Mouse (Mus musculus): ENCODE data around the gene Hcrt.

The Hcrt gene

DNA sequence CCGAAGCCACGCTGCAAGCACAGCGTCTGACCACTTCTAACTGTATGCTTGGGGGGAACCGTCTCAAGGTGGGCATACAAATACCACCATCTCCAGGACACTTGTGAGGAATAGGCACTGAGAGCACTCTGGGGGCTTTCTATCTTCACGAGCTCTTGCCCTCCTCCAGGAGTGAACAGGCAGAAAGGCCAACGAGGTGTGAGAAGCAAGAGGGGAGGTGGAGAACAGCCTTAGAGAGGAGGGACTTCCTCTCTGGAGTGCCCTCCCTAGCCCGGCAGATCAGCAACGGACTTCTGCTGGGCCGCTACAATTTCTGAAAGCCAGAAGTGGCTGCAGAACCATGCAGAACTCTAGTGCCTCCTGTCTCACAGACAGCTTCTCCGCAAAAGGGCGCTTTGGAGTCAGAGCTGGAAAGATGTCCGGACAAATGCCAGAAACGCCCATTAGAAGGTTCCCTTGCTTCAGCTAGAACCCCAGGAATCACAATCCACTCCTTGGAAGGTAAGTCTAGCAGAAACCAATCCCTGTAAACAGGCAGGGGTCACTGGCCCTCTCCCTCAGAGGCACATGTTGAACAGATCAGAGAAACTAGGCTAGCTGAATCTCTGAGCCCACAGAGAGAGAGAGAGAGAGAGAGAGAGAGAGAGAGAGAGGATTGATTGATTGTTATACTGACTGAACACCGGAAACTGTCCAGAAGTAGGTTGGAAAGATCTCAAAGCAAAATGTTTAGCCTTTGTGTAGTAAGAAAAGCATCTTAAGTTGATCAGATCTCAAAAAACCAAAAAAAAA is 26.6 kb downstream of the Hcrt start:
- peak; percentile 62 for DNase-seq (ENCODE audit: low read depth)

DNA sequence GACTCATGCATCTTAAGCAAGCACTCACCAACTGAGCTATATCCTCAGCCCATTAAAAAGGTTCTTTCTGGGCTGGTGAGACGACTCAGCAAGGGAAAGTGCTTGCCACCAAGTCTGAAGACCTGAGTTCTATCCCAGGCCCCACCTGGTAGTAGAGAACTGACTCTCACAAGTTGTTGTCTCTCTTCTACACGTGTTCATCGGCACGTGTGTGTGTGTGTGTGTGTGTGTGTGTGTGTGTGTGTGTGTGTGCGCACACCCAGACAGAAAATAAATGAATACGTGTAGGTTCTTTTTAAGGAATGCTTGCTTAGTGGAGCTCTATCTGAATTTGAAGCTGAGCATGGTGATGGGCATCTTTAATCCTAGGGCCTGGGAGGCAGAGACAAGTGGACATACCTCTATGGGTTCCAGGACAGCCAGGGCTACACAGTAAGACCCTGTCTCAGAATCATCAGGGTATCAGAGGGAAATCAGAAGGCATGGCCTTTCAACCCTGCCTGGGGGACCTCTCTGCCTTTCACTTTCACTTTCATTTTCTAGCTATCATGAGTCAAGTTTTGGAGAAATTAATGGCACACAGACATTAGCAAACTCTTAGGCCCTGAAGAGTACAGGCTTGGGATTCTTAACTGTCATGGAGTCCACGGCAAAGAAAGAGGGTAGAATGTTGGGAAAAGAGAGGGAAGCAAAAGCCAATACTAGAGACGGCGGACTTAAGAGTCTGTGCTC is 27.4 kb downstream of the Hcrt start:
- peak; percentile 83 for DNase-seq (ENCODE audit: low read depth)

DNA sequence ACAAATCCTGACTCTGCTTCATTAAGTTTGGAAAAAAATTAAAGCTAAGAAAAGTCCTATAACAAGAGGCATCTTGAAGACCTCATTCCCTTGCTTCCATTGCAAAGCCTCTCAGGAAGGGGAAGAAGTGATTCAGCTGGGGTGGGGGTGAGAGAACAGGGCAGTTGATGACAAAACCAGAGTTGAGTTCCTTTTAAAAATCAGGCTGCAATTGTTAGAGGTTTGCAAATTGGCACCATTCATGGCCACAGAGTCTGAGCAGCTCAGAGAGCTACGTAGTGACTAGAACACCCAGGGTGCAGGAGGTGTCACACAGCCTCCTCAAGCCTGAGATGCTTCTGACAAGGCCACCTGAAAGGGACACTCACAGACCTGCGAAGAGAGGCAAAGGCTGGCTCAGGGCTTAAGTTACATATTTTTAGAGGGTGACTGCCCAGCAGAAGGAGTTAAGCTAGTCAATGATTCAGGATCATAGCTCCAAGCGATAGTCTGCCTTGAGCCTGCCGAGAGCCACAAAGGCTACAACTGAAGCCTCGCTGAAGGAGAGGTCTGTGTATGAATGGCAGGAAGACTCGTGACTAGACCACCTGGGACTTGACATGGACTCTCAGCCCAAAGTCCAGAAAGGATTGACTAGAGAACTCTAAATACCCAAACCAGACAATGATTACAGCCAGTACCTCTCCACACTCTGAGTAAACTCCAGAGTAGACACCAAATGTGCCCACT is 32.1 kb downstream of the Hcrt start:
- DNase-seq (ENCODE audit: low read depth) = no peak

DNA sequence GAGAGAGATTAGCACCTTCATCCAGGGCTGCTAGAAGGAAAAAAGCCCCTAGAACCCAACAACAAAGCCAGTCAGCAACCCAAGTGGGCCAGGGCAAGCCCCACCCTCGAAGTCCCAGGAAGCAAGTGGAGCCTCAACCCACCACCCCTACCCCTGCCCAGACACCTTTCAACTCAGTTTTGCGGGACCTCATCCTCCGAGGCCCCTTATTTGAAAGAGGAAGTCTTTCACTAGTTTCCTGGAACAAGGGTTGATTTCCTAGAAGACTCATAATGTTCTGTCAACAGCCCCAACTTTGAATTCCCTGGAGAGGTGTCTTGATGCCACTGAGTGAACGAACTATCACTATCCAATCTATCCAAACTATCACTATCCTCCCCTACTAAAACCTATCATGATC is 32.8 kb downstream of the Hcrt start:
- DNase-seq (ENCODE audit: low read depth) = peak; percentile 39

DNA sequence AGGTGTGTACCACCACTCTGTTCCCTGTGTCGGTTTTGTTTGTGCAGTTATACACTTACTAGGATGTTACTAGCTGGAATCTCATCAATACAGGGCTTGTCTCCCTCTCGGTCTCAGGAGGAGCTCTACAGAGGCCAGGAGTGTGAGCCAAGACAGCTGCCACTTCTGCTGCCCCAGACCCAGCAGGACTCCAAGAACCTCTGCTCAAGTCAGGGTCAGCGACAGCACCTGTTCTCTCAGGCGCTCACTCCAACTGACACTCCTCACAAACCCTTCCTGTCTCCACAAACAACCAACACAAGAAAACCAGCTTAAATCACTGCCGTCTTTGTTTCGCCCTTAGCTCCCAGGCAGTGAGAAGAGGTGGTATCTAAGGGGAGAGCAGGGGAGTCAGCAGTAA is 34.1 kb downstream of the Hcrt start:
- DNase-seq (ENCODE audit: low read depth) = no peak

DNA sequence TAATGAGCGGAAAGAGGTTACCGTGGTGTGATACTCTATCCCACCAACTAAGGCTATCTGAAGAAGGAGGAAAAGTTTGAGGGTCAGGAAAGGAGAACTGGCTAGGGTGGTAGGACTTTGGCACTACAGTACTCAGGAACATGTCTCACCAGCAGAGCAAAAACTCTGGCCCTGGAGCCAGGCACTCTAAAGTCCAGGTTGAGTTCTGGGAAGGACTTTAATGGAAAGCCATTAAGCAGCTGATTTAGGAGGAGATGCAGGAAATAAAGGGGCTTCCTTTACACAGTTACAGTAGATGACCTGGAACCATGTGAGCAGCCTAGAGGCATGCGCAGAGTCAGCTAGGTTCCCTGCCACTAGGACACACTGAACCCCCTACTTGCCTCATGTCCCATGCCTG is 35.5 kb downstream of the Hcrt start:
- DNase-seq (ENCODE audit: low read depth) = no peak

DNA sequence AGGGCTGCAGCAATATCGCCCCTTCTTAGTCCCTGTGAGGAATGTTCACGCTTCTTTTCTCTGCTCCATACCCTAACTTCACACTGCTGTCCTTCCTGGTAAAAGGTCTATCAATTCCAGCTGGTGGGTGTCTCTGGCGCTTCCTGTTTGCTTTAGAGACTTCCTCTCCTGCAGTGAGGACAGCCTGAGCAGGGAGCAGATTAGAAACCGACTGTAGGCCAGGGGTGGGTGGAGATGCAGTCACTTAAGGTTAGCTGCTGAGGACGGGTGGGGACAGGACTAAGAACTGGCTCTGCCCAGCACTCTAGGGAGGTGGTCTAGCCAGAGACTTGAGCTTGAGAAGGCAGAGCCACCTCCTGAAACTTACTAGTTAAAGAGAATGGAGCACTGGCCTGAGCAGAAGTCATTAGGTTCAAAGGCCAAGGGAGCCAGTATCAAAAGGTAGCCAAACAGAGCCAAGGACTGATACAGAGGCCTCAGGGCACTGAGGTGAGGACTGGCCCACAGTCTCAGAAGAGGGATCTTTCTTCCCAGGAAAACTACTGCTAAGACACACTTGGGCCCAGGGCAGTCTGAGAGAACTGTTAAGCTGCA is 37.7 kb downstream of the Hcrt start:
- no peak for DNase-seq (ENCODE audit: low read depth)

DNA sequence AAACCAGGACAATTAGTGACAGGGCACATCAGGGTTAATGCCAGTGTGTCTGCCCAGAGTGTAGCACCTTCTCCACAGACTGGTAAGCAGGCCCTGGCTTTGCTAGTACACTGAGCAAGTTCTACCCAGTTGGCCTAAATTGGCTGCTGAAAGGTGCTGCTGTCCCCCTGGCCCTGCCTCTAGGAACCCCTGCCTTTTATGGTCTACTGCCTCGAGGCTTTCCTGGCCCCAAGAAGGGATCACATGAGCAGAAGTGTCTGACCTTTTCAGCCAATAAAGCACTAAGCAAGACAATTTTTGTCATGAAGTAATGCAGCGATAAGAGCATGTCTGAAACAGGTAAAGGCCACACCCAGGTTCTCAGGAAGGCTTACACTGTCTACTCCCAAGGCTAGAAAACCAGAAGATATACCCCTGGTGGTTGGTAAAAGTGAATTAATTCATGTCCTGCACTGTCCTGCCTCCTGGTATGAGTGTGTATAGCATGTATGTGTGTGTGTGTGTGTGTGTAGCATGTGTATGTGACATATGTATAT is 40.2 kb downstream of the Hcrt start:
- no peak for DNase-seq (ENCODE audit: low read depth)

DNA sequence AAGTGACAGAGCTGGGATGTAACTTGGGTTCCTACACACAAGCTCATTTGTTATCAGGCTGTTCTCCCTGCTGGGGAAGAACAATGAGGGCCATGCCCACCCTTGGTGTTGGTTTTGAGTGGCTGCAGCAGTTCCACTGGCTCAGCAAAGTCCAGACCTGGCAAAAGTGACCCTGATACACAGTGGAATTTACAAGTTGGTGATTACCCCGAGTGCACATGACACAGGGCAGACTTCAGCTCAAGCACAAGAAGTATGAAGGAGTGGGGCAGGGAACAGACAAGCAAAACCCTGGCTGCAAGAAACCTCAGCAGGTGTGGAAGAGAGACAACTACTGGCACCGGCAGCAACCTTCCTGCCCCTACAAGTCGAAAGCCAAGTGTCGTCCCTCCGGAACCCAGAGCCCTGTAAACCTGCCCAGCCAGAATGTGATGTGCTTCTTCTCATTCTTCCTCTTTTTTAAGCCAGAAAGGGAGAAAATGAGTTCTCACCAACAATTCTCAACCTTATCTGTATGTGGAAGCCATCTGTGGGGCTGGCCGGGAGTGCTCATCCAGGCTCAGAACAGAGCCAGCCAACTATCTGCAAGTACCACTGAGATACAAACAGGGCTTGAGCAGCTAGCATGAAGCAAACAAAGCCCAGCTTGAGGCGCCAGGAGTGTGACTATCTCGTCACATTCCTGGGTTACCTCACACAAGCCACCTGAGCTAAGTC is 40.8 kb downstream of the Hcrt start:
- no peak for DNase-seq (ENCODE audit: low read depth)

DNA sequence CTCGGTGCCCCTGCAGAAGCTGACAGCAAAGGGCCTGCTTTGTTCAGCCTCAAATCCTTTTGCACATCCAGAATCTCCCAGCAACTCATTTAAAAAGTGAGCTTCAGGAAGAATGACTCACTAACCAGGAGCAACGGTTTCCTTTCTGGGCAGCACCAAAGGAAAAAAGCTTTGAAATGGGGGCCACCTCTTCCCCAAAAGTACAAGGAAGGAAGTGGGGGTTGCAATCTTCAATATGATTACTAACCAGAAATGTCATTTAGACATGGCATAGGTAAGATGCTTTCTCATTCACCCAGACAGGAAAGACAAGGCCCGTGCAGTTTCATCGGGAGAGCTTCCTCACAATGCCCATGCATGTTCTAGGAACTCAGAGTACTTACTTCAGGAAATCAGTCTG is 41.5 kb downstream of the Hcrt start:
- DNase-seq (ENCODE audit: low read depth) = no peak

DNA sequence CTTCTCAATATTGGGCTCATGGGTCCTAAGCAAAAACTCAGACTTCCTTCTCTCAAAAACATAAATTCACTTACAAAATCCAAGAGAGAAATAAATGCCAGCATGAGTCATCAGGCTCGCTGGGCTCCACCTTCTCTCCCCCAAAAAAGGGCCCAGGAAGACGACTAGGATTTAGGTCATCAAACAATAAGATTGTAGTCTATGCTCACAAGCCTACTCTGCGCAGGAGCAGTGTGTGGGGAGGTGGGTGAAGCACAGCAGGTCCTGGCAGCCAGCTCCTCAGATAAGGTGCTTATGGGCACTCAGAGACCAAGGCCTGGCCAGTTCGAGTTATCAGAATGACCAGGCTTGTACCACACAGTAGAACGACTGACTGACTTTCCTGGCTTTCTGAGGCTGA is 42.4 kb downstream of the Hcrt start:
- DNase-seq (ENCODE audit: low read depth) = no peak

DNA sequence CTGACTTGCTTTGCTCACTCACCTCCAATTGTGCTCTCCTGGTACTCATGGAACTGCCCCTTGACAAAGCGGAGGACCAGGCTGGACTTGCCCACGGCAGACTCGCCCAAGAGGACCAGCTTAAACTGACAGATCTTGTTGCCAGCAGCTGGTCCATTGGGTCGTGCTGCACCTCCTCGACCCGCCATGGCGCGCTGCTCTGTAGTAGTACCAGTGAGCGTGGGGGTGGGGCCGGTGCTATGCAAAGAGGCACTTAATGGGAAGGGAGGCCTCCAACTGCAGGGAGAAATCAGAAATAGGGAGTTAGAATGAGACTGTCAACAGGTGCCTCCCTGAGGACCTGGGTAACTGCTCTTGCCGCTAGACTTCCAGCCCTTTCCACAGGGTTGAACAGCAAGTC is 42.8 kb downstream of the Hcrt start:
- DNase-seq (ENCODE audit: low read depth) = no peak

DNA sequence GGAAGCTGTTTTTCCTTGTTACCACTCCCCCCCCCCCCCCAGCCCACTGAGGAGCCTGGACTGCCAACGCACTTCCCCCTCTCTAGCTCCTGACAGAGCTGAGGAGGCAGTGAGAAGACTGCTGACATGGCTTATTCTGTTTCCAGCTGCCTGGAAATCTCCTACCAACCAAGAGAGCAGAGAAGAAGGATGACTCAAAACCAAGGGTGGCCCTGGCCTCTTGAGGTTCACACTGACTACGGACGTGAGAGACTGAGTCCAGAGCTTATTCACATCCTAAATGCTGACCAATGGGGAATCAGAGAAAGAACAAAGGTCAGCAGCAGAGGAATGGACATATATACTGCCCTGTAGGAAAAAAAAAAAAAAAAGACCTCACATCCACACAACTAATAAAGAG is 43.4 kb downstream of the Hcrt start:
- DNase-seq (ENCODE audit: low read depth) = no peak

DNA sequence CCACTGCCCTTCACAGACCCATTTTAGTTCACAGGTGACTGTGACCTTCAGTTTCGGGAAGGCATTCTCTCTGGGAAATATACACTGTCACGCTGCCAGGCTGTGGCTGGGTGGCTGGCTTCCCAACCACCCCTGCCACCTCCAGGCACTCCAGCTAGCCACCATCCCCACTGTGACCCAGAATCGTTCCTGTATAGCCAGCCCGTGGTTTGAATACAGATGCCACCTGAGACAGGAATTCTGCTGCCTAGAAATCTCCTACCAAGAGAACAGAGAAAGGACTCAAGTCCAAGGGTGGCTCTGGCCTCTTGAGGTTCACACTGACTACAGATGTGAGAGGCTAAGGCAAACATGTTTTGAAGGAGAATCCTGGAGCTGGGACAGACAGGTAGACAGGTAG is 43.9 kb downstream of the Hcrt start:
- DNase-seq (ENCODE audit: low read depth) = no peak

DNA sequence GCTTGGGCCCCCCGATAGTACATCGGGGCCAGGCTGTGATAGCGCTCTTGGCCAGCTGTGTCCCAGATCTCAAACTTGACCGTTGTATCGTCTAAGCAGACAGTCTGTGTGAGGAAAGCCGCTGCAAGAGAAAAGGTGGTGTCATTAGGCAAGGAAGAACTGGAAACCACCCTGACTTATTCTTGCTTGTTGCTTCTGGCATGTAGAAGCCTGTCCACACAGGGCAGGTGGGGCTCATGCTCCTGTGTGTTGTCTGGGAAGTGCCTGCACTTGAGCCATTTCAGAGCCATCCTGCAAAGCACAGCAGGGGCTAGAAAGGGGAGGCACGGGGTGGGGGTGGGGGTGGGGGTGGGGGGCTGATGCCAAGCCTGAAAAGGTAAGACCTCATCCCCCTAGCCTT is 44.3 kb downstream of the Hcrt start:
- DNase-seq (ENCODE audit: low read depth) = no peak

DNA sequence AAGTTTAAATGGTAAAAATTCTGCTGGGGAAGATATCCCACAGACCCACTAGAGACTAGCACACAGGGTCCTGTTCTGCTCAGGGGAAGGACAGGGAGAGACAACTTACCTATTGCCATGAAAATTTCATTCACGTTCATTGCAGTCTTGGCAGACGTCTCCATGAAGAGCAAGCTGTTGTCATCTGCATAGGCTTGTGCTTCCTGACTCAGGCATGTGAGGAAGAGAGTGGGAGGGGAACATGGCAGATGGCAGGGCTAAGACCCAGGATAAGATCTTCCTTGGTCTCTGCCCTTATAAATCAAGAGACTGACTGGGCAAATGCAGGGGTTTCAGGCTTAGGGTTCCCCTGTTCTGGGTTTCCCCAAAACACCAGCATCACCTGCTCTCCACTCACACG is 46.1 kb downstream of the Hcrt start:
- no peak for DNase-seq (ENCODE audit: low read depth)

DNA sequence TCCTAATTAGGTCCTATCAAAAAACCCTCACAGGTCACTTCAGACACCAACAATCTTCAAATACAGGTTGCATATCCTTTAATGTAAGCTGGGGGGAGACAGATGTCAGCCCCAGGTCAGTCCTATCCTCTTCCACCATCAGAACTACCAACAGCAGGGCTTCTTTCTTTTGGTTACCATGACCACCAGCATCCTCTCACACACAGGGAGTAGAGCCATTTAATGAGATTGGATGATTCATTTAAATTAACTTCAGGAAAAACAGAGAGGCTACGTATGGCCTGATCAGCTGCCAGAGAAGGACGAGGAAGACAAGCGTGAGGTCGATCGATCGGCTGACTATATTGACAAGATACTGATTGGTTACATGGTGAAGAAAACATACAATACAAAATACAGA is 47.8 kb downstream of the Hcrt start:
- no peak for DNase-seq (ENCODE audit: low read depth)

DNA sequence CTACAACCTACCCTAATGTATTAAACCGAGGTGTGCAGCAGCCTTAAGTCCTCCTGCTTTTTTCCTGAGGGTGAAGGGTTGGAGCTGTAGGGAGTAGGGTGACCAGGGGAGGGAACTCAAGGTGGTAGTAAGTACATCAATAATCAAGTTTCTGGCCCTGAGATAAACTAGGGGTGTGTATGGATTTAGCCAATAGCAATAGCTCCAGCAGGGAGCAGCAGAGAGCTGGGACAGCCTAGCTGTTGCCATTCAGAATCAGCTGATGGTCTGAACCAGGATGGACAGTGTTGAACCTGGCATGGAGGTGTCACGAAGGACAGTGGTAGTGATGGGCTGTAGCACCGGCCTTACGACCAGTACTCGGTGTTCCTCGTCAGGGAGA is 48.2 kb downstream of the Hcrt start:
- DNase-seq (ENCODE audit: low read depth) = peak; percentile 87

DNA sequence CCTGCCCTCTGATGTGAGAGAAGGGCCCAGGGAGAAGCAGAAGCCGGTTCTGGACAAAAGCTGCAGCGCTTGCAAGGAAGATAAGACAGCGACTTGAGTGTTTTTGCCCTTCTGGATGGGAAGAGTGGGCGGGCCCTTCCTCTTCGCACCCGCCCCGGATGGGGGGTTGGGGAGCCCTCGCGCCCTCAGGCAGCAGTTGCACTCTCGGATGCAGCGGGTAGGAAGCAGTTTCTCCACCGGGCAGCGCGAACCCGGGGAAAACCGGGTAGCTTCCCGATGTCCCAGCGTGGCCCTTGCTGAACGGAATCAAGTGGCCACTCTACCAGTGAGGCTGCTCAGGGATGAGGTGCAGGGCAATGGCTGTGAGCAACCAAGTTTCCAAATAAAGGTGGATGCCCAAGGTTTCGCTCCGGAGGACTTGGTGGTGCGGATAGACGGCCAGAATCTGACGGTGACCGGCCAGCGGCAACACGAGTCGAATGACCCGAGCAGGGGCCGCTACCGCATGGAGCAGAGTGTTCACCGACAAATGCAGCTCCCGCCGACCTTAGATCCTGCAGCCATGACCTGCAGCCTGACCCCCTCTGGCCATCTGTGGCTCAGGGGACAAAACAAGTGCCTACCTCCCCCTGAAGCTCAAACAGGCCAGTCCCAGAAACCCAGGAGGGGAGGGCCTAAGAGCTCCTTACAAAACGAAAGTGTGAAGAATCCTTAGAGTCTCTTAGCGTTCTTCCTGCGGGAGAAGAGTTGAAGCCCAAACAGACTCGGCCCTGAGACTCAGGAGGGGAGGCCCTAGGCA is 48.8 kb downstream of the Hcrt start, which contains the start of gene Hspb9:
Hspb9 (plus strand) TSS at position 116 of the 799 bp plus-strand sequence.
- peak; percentile 88 for DNase-seq (ENCODE audit: low read depth)

DNA sequence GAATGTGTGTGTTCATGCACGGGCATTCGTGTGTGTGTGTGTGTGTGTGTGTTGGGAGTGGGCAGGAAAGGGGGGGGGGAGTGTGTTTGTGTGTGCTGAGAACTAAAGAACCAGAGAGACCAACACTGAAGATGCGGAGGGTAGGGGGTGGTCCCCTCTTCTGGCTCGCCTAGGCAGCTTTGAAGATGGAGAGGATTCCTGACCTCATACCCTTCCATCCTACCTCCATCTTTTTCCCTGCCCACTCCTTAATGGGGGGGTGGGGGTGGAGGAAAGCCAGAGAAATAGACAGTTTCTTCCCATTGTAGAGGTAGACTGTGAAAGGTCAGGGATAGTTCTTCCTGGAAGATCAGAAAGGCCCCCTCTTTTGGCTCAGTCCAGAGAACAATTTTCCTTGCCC is 49.6 kb downstream of the Hcrt start:
- no peak for DNase-seq (ENCODE audit: low read depth)

Measured in induced T-regulatory cell, adult 2 months (primary cell).